Mouse (Mus musculus) 3134 (cell line): ENCODE results near the gene Xylt1.

Experiments
- DNase-seq: peaks from one replicate; pipeline ENCODE4 v3.0.0-alpha.2; 2011; ENCODE audit warnings: low spot score; ENCODE audit not compliant: insufficient read length; ENCODE audit errors: extremely low read depth

Gene Xylt1

DNA sequence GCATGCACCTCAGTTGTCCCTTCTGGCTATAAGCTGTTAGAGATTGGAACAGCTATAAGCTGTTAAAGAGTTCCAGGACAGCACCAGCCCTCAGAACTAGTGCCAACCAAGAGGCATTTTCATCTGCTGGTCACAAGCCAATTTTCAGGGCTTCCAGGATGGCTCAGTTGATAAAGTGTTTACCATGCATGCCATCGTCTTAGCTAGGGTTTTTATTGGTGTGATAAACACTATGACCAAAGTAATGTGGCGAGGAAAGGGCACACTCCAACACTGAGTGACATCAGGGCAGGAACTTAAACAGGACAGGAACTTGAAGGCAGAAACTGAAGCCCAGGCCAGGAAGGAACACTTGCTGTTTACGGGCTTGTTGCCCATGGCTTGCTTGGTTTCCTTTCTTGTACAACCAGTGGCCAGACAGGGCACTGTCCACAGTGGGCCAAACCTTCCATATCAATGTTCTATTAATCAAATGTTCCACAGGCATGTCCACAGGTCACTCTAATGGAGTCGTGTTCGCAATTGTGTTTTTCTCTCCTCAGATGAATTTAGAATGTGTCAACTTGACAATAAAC is 49.7 kb downstream of the Xylt1 start:
- no peak for DNase-seq

GRCm38 (mm10) chr7:117433641-117434040 is 52.9 kb downstream of the Xylt1 start:
- DNase-seq, result peak; percentile 24

- no peak for DNase-seq
Observed at GRCm38 (mm10) chr7:117435091-117435490, 54.3 kb downstream of the Xylt1 start.

- DNase-seq, result peak; percentile 62
Observed at GRCm38 (mm10) chr7:117435730-117436441, 55.1 kb downstream of the Xylt1 start.

DNA sequence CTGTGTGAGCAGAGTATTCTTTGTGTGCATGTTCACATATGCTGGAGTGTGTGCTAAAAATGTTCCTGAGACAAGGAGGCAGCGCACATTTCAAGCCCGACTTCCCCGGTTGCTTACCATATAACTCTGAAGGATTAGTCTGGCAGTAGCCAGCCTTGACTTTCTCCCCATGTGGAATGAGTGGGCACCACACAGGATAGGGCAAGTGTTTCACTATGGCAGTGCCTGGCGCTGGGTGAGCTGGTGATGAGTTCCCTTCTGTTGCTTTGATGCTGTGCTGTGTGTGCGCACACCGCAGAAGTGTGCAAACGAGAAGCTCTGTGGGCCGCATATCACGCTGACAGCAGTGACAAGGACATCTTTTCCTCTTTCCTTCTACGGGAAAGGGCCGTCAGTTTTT is 56.1 kb downstream of the Xylt1 start:
- DNase-seq, result no peak

DNA sequence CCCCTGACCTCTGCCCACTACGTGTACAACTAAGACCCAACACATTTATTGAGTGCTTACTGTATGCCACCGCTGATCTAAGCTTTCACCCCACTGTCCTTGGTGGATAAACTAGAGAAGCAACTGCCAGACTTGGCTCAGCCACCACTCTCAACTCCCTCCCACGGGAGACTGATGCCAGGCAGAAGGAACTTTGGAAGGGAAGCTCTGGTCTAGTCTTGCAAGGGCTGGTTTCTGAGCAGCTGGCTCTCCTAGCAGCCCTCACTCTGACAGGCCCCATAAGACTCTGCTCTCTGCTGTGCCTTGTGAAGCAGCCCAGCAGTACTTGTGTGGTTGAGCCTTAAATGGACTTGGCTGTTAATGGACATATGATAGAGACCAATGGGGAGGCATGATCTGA is 60.2 kb downstream of the Xylt1 start:
- DNase-seq, result no peak

- no peak for DNase-seq
Observed at GRCm38 (mm10) chr7:117442639-117443038, 61.9 kb downstream of the Xylt1 start.

GRCm38 (mm10) chr7:117443215-117443614 is 62.4 kb downstream of the Xylt1 start:
- no peak for DNase-seq

- no peak for DNase-seq
Observed at GRCm38 (mm10) chr7:117445471-117445870, 64.7 kb downstream of the Xylt1 start.

DNA sequence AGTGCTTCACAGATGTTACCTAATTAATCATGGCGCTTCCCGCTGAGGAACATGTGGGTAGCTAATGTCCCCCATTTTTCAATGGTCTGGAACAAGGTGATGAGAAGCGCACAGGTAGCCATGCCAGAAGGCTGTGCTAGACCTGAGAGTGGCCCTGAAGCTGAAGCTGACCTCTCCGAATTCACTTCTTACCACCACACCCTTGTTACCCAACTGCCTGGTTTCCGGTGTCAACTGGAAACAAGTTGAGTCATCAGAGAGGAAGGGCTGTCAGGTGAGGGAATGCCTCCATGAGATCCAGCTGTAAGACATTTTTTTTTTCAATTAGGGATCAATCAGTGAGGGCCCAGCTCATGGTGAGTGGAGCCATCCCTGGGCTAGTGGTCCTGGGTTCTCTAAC is 68.8 kb downstream of the Xylt1 start:
- no peak for DNase-seq

GRCm38 (mm10) chr7:117451212-117451611 is 70.4 kb downstream of the Xylt1 start:
- no peak for DNase-seq

- DNase-seq, result no peak
Observed at GRCm38 (mm10) chr7:117452269-117452668, 71.5 kb downstream of the Xylt1 start.

- no peak for DNase-seq
Observed at GRCm38 (mm10) chr7:117454789-117455548, 74.2 kb downstream of the Xylt1 start.

GRCm38 (mm10) chr7:117462196-117462935 is 81.6 kb downstream of the Xylt1 start:
- DNase-seq, result no peak

DNA sequence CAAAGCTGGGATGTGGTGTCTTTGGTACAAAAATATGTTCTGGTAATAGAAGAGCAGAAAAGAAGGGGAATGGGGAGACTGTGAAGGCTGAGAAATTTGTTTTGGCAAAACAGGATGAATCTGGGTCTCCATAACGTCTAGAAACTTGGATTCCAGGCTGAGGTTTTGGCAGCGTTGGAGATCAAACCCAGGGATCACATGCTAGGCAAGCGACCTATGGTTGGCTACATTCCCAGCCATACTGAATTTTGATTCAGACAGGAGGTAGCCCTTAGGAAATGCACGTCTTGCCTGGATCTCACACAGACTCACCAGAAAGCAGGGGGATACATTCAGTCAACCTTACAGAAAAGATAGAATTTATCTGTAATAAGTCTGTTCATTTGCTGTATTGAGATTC is 84.2 kb downstream of the Xylt1 start:
- DNase-seq, result no peak

DNA sequence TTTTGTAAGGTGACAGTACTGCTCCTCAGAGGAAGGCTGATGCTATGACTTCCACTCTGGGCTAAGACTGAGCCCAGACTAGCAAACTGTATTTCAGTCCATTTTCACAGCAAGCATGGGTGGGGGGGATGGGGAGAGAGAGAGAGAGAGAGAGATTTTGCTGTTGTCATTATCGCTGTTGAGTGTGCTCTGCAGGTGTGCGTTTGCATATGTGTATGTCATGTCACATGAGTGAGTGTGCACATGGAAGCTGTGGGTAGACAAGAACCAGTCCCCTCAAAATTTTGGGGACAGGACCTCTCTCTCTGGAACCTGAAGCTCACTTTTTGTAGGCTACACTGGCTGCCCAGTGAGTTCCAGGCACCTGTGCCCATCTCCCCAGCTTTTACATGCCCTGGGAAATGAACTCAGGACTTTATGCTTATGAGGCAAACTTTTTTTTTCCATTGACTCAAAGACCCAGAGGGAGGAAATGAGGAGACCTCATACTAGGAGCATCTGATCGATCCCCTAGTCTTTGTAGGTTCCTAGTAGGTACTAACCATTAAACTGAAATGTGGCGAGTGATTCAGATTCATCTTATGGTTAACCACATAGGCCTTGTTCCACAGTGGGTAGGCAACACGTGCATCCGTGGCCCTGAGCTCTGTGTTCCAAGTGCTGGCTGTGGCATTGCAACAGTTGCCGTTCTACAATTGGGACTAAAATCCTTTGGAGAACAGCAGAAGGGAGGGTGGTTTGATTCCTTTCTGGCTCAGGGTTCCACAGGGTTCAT is 85.4 kb downstream of the Xylt1 start:
- DNase-seq, result no peak

GRCm38 (mm10) chr7:117470243-117470802 is 89.5 kb downstream of the Xylt1 start:
- peak; percentile 66 for DNase-seq

DNA sequence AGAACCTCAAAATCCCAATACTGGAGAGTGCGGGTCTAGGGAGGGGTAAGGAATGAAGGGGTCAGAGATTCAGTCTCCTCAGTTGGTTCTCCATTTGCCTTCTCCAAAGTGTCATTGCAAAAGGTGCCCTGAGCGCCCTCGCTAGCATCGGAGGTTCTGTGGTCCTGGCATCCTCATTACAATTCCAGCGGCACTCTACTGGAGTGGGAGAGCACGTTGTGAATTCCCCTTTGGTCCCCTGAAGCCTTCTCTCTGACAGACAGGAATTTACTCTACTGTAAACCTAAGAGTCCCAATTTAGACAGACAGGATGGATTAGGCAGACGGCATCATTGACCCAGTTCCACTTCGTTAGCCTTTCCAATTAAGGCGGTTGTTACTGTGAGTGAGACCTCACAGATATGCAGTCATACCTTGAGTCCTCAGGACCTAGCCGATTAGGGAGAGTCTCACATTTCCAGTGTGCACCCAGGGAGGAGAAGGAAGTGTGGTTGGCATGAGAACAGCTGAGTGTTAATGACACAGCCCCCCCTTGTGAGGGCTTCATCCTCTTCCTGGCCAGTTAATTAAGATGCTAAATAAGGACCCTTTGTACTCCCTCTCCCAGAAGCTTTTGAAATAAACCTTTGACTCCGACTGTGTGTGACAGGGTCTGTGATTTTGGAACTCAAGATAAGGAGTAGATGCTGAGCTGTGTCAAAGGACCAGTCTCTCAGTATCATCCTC is 91.4 kb downstream of the Xylt1 start:
- DNase-seq, result no peak
